Mouse (Mus musculus) embryonic fibroblast, embryonic 13.5 days (primary cell): ENCODE data around the gene Aak1.

ENCODE experiments used
- CTCF ChIP-seq: IDR thresholded peaks from 2 replicates; pipeline ENCODE4 v1.5.1; 2011; ENCODE audit warnings: mild to moderate bottlenecking, control low read depth, low read length, moderate library complexity, borderline replicate concordance; ENCODE audit not compliant: insufficient read depth
- POLR2A ChIP-seq: IDR thresholded peaks from 2 replicates; pipeline ENCODE4 v1.6.1; 2011; ENCODE audit warnings: low read depth, mild to moderate bottlenecking, control low read depth, low read length, moderate library complexity

DNA sequence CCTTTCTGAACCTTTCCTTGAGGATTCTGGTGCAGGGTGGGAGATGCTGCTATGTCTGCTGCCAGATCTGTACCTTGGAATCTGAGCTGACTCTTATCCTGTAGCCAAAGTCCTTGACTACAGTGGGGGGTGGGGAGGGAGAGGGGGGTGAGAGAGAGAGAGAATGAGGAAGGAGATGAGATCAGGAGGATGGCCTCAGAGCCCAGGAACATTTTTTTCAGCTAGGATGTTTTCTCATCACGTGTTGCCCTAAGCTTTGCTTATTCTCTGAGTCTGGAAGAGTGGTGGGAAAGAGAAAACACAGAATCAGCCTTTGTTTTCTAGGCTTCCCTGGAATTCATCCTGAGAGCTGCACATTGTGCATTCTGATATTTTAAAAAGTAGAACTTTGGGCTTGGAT is 2.2 kb downstream of the Aak1 start:
- TF ChIP-seq POLR2A, result no peak
- no peak for TF ChIP-seq CTCF
